Mouse (Mus musculus): ENCODE data around the gene Fbxl12. TPM values are rescaled to one million over a fixed set of nuclear protein-coding genes. Genes with fewer than 3 reads are reported as not detected.
A peak's percentile ranks its signal among the peaks of the same experiment; 100 is the strongest.
"Not testable (repeated sequence)": the region's sequence is repeated elsewhere in the genome, so short reads cannot be mapped to it uniquely, and the experiment has no call there.

Gene Fbxl12
- total RNA-seq, 2 experiments from 2014 or later, result 14.3 to 17.3 TPM

GRCm38 (mm10) chr9:20653859-20654258 is 9.3 kb upstream of the Fbxl12 start:
- intact Hi-C loops (cut with DNase I), result no loop called here
- no peak for DNase-seq

GRCm38 (mm10) chr9:20652260-20652658 is 7.7 kb upstream of the Fbxl12 start:
- intact Hi-C loops (cut with DNase I), result no loop called here
- DNase-seq, result no peak

DNA sequence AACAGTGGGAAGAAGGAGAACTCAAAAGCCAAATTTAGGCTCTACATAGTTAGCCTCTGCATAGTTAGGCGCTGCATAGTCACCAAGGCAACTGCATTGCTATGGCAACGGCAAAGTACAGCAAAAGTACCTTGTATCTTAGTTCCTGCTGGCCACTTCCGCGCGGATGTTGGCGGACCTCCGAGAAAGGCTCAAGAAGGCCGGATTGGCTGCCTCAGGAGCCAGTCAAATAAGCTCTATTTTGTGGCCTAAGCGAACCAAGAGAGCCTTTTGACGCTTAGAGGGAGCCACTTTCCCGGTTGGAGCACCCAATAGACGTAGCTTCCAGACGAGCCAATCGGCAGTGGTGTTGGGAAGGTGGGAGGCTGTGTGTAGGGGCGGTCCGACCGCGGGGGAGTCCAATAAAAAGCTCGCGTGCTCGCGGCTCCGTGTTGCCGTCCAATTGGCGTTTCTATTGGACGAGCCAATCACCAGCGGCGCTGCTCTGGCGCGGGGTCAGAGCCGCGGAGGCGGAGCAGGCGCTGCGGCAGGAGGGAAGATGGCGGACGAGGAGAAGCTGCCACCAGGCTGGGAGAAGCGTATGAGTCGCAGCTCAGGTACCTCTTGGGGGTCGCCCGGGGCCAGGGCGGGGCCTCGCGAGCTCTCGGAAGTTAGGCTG is 7.2 kb upstream of the Fbxl12 start, which contains the start of gene Pin1:
Pin1 (plus strand) TSS at position 494 of the 658 bp plus-strand sequence.
- intact Hi-C loops (cut with DNase I), result no loop called here
- DNase-seq, result peak; percentile 98 to 99

DNA sequence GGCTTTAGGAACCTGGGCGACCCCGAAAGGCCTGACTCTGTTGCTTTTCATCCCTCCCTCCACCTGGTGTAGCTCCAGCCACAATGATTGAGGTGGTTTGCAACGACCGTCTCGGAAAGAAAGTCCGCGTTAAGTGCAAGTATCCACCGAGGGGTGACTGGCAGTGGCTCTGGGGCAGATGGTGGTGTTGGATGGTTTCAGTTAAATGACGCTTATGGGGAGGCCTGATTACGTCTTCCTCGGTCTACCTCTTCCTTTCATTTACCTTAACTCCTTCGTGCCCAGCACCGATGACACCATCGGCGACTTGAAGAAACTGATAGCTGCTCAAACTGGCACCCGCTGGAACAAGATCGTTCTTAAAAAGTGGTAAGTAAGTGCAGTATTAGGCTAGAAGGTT is 554 bp upstream of the Fbxl12 start:
- intact Hi-C loops (cut with DNase I), result loop anchor here (10.0 kb wide), 2 partner anchors 180 to 1020 kb away; partner anchors contain the start of genes Zfp26 and Zfp317
- DNase-seq, result peak in 1 of 2 experiments; percentile 23

DNA sequence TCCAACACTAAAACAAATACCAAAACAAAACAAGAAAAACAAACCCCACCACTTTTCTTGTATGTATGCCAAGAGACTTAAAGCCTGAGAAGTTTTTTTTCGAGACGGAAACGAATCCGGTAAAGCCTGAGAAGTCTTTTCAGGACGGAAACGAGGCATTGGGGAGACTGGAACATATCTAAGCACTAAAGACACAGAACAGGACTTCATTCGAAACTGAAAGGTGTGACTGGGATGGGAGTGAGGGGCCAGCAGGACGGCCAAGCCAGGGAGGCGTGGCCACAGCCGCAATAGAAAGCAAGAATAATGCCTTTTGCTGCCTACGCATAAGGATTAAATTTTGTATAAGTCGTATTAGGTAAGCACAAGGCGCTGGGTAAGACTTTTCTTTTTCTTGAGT is 786 bp downstream of the Fbxl12 start:
- intact Hi-C loops (cut with DNase I), result loop anchor here (2.0 to 10.0 kb wide), 3 partner anchors 37 to 1019 kb away; partner anchors contain the start of genes Zfp26 and Zfp317
- DNase-seq, result no peak

GRCm38 (mm10) chr9:20642896-20643466 is 1.6 kb downstream of the Fbxl12 start:
- intact Hi-C loops (cut with DNase I), result loop anchor here (1.0 to 10.0 kb wide), 4 partner anchors 36 to 1018 kb away; partner anchors contain the start of genes Zfp26 and Zfp317
- DNase-seq, result peak; percentile 93

DNA sequence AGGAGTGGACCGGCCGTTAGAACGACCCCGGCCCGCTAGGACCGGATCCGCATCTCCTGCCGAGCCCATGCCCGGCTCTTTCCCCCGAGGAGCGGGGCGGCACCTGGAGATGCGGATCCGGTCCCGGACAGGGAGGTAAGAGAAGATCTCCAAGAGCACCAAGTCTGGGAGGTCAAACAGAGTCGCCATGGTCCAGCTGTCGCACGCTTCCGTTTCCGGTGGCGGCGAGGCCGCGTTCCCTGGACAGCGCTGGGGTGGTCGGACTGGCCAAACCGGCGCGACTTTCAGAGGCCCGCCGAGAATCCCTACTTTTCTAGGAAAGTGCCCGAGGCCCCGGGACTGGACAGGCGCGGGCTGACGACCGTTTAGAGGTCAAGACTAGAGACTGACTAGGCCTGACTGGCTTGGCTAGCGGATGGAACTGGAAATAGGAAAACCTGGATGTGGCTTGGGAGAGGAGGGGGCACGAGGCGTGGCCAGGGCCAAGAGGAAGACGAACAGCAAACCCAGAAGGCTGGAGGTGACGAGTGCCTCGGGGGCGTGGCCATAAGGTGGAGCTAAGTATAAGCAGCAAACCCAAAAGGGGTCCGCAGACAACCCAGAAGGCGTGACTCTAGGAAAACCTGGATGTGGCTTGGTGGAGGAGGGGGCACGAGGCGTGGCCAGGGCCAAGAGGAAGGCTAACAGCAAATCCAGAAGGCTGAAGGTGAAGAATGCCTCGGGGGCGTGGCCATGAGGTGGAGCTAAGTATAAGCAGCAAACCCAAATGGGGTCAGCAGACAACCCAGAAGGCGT is 2.3 kb downstream of the Fbxl12 start, which contains the start of gene Ubl5:
Ubl5 (plus strand) TSS at position 778 of the 795 bp plus-strand sequence.
- intact Hi-C loops (cut with DNase I), result loop anchor here (1.0 to 10.0 kb wide), 4 partner anchors 35 to 1017 kb away; partner anchors contain the start of genes Zfp26 and Zfp317
- peak; percentile 91 to 93 for DNase-seq

DNA sequence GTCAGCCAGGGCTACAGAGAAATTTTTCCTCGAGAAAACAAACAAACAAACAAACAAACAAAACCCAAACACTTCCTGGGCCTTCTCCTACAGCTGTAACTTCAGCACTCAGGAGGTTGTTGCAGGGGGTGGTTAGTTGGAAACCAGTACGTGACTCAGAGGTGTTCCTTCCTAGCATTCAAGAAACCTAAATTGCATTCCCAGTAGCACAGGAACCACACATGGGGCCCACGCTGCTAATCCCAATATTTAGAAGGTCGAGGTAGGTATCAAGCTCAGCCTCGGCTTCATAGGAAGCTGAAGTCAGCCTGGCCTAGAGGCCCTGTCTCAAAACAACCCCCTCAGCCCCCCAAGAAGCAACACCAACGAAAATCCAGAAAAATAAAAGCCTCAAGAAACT is 3.1 kb downstream of the Fbxl12 start:
- intact Hi-C loops (cut with DNase I), result loop anchor here (10.0 kb wide), 2 partner anchors 177 to 1017 kb away; partner anchors contain the start of genes Zfp26 and Zfp317

GRCm38 (mm10) chr9:20639486-20639885 is 5.1 kb downstream of the Fbxl12 start:
- DNase-seq, result peak in 1 of 2 experiments; percentile 0
- intact Hi-C loops (cut with DNase I), result no loop called here

More for the DNA sequence above, 3.1 kb downstream of the Fbxl12 start:
- no peak for DNase-seq

GRCm38 (mm10) chr9:20638552-20638951 is 6.0 kb downstream of the Fbxl12 start:
- peak in 1 of 2 experiments; percentile 1 for DNase-seq
- intact Hi-C loops (cut with DNase I), result no loop called here

DNA sequence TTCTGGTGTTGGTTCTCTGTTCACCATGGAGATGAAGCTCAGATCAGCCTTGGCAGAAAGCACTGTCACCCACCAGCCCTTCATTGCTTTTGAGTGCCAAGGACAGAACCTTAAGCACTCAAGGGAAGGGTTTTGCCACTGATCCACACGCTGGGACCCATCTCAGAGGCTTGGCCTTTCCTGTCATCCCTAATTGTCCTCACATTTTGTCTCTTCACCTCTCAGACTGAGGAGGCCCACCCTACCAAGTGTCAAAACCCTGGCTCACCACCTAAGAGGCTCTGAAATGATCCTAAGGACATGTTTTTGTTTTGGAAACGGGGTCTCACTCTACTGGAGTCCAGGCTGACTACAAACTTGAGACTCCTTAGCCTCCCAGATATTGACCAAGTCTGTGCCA is 7.8 kb downstream of the Fbxl12 start:
- intact Hi-C loops (cut with DNase I), result no loop called here
- peak in 1 of 2 experiments; percentile 5 for DNase-seq

DNA sequence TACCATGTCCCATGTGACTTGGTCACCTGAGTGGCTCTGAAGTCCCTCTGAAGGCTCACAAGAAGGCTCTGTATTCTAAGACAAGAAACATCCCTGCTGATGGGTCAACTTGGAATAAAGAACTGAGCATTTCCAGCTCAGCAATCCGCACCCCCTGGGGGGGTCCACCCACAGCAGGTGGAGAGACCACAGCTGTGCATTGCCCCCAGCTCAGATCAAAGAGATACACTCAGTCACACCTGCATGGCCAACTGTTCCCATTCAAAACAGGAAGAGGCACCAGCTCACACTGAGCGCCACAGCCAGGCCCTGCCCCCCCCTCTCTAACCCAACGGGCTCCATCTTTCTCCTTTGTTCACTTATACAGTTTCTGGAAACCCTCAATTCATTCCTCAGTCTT is 8.3 kb downstream of the Fbxl12 start:
- intact Hi-C loops (cut with DNase I), result no loop called here
- peak in 1 of 2 experiments; percentile 16 for DNase-seq

GRCm38 (mm10) chr9:20635676-20636075 is 8.9 kb downstream of the Fbxl12 start:
- DNase-seq, result peak in 1 of 2 experiments; percentile 0
- intact Hi-C loops (cut with DNase I), result not testable (repeated sequence)

GRCm38 (mm10) chr9:20631332-20631731 is 13.2 kb downstream of the Fbxl12 start:
- intact Hi-C loops (cut with DNase I), result no loop called here

DNA sequence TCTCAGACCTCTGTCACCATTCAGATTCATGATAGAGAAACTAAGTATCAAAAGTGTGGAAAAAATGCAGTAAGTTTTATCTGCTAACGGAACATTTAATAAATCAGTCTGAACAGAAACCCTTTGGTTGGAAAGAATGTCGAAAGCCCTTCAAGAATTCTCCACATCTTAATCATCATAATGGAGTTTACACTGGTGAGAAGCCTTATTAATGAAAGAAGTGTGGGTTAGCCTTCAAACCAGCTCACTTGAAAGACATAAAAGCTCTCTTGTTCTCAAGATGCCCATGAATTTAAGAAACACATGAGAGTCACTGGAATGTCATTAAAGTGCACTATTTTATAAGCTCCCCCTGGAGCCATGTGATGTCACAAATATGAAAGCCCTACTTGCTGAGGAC is 27.9 kb downstream of the Fbxl12 start:
- intact Hi-C loops (cut with DNase I), result no loop called here
- no peak for DNase-seq

More at GRCm38 (mm10) chr9:20631332-20631731, 13.2 kb downstream of the Fbxl12 start:
- no peak for DNase-seq

- intact Hi-C loops (cut with DNase I), result no loop called here
- no peak for DNase-seq
Measured at GRCm38 (mm10) chr9:20611976-20612375, 32.6 kb downstream of the Fbxl12 start.

DNA sequence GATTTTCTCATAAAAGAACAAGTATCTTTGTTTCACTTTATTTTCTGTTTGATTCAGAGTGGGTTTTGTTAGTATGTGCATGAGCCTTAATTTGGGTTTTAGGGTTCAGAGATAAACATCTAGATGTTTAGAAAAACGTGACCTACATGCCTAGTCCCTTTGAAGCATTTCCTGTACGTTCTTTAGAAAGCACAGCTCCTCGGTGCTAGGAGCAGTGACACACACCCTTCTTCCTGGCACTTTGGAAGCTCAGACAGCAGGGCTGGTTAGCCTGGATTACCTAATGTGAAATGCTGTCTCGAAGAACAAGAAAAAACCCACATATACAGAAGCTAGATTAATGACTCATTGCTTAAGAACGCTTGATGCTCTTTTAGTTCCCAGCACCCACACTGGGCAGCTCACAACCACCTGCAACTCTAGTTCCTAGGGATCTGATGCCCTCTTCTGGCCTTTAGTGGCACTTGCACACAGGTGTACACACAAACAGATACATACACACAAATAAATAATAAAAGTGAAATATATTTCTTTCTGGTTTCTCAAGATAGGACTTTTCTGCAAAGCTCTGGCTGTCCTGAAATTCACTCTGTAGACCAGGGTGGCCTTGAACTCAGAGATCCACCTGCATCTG is 34.6 kb downstream of the Fbxl12 start:
- DNase-seq, result no peak
- intact Hi-C loops (cut with DNase I), result no loop called here

GRCm38 (mm10) chr9:20607100-20607974 is 37.2 kb downstream of the Fbxl12 start:
- intact Hi-C loops (cut with DNase I), result loop anchor here (1.0 to 2.0 kb wide), 2 partner anchors 26 to 35 kb away; partner anchors contain the start of genes Ubl5 and Zfp846

DNA sequence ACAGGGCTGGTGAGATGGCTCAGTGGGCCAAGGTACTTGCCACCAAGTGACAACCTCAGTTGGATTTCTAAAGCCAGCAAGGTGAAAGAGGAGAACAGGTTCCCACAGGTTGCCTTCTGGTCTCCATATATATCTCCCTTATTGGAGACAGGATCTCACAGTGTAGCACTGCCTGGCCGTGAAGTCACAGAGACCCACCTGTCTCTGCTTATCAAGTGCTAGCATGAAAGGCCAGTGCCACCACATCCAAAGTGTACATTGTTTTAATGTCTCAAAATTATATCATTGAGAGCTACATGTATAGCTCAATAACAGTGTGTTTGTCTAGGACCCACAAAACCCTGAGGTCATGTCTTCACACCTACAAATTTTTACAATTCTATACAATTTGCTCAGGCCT is 38.3 kb downstream of the Fbxl12 start:
- intact Hi-C loops (cut with DNase I), result loop anchor here (2.0 kb wide), 1 partner anchor 37 kb away; the partner anchor contains the start of gene Ubl5

More at GRCm38 (mm10) chr9:20607100-20607974, 37.2 kb downstream of the Fbxl12 start:
- peak; percentile 92 for DNase-seq

More for the DNA sequence above, 38.3 kb downstream of the Fbxl12 start:
- DNase-seq, result no peak

Measured in heart, postnatal 10 days (tissue).